Mouse (Mus musculus) MEL (cell line): ENCODE results near the gene Skap2. TPM values are rescaled to one million over a fixed set of nuclear protein-coding genes. Genes with fewer than 3 reads are reported as not detected.

Experiments used
- DNase-seq: peaks from one replicate; pipeline ENCODE4 v3.0.0; 2011; ENCODE audit warnings: low read depth, low spot score
- H3K27ac ChIP-seq: 2 replicates; pipeline ENCODE4 v1.5.1; 2012; ENCODE audit warnings: low read depth, mild to moderate bottlenecking, control low read depth, low read length, moderate library complexity; ENCODE audit not compliant: control insufficient read depth
- H3K27me3 ChIP-seq, 2 experiments: fragments of 150-350 bp in 1 of 2; sonication (generic) in 1 of 2; 2 replicates each; pipeline ENCODE4 v1.6.1; 2012; ENCODE audit warnings: low read length in 2 of 2, mild to moderate bottlenecking in 2 of 2, improper control_type of control experiment in 1 of 2, moderate library complexity in 1 of 2; ENCODE audit not compliant: insufficient read depth in 2 of 2, control insufficient read depth in 1 of 2
- H3K36me3 ChIP-seq, 2 experiments: 2 replicates each; pipeline ENCODE4 v1.6.1; 2012 to 2014; ENCODE audit warnings: low read length in 2 of 2, improper control_type of control experiment in 1 of 2, inconsistent platforms in 1 of 2, mild to moderate bottlenecking in 1 of 2; ENCODE audit not compliant: insufficient read depth in 2 of 2, control insufficient read depth in 1 of 2
- H3K4me1 ChIP-seq, 2 experiments: fragments of 150-350 bp in 1 of 2; sonication (generic) in 1 of 2; 2 replicates each; pipeline ENCODE4 v1.6.1; 2012; ENCODE audit warnings: low read length in 2 of 2, improper control_type of control experiment in 1 of 2, mild to moderate bottlenecking in 1 of 2; ENCODE audit not compliant: insufficient read depth in 2 of 2, control insufficient read depth in 1 of 2
- H3K4me3 ChIP-seq, 2 experiments: fragments of 150-350 bp in 1 of 2; sonication (generic) in 1 of 2; 2 replicates each; pipeline ENCODE4 v1.5.1; 2012; ENCODE audit warnings: low read depth in 2 of 2, low read length in 2 of 2, mild to moderate bottlenecking in 2 of 2, moderate library complexity in 2 of 2, control low read depth in 1 of 2, improper control_type of control experiment in 1 of 2; ENCODE audit not compliant: control insufficient read depth in 1 of 2, insufficient read depth in 1 of 2
- H3K79me2 ChIP-seq: 2 replicates; pipeline ENCODE4 v1.6.1; 2012; ENCODE audit warnings: mild to moderate bottlenecking, low read length, moderate library complexity; ENCODE audit not compliant: control insufficient read depth, poor library complexity, insufficient read depth
- H3K9ac ChIP-seq: 2 replicates; pipeline ENCODE4 v1.6.1; 2012; ENCODE audit warnings: low read depth, mild to moderate bottlenecking, control low read depth, low read length, moderate library complexity; ENCODE audit not compliant: control insufficient read depth, poor library complexity, severe bottlenecking
- H3K9me3 ChIP-seq: fragments of 150-350 bp; sonication (generic); replicated peaks from 2 replicates; pipeline ENCODE4 v1.6.1; 2012; ENCODE audit warnings: mild to moderate bottlenecking, low read length, improper control_type of control experiment, moderate library complexity; ENCODE audit not compliant: insufficient read depth
- CHD1 ChIP-seq: IDR thresholded peaks from 2 replicates; pipeline ENCODE4 v1.6.1; 2012; ENCODE audit warnings: low read depth, mild to moderate bottlenecking, inconsistent platforms, low read length, improper control_type of control experiment
- HCFC1 ChIP-seq: IDR thresholded peaks from 2 replicates; pipeline ENCODE4 v1.6.1; 2012; ENCODE audit warnings: low read depth, mild to moderate bottlenecking, inconsistent platforms, low read length, improper control_type of control experiment, moderate library complexity
- MAFK ChIP-seq: IDR thresholded peaks from 2 replicates; pipeline ENCODE4 v1.6.1; 2011; ENCODE audit warnings: low read depth, mild to moderate bottlenecking, low read length, improper control_type of control experiment, borderline replicate concordance
- MYB ChIP-seq: IDR thresholded peaks from 2 replicates; pipeline ENCODE4 v1.6.1; 2011; ENCODE audit warnings: mild to moderate bottlenecking, low read depth, low read length, improper control_type of control experiment
- POLR2AphosphoS2 ChIP-seq: IDR thresholded peaks from 2 replicates; pipeline ENCODE4 v1.6.1; 2011; ENCODE audit warnings: low read length, improper control_type of control experiment
- USF2 ChIP-seq, 2 experiments: IDR thresholded peaks; 2 replicates each; pipeline ENCODE4 v1.6.1; 2011 to 2012; ENCODE audit warnings: improper control_type of control experiment in 2 of 2, low read length in 2 of 2, borderline replicate concordance in 1 of 2, inconsistent platforms in 1 of 2, low read depth in 1 of 2, mild to moderate bottlenecking in 1 of 2; ENCODE audit not compliant: insufficient read depth in 1 of 2
- polyA plus RNA-seq, 2 experiments: library from polyadenylated mRNA; stranded (reverse) in 1 of 2; unstranded in 1 of 2; fragments of >175 nt in 1 of 2; fragments of >200 nt in 1 of 2; gene quantifications; 2 replicates each; pipeline versions ENCODE4 v1.2.1 to v1.2.4; 2012; ENCODE audit warnings: low replicate concordance in 2 of 2, low read depth in 1 of 2; ENCODE audit not compliant: insufficient read length in 2 of 2, insufficient read depth in 1 of 2, missing spikeins in 1 of 2
- total RNA-seq: library from RNA; depleted of rRNA; stranded (reverse); fragments of 300-350 nt; gene quantifications from 2 replicates; pipeline ENCODE4 v1.2.3, GENCODE M21; 2012; rRNA removed

Gene Skap2
- total and polyA plus RNA-seq, 3 experiments: 17.8 to 31.3 TPM; not detected in 1

- H3K27me3 ChIP-seq: no peaks in the 10 kb centered on the region; a peak in 2 of 4 replicates
- no peak overlapping the region for H3K4me3 ChIP-seq
- H3K79me2 ChIP-seq: no peaks in the 10 kb centered on the region
- no peak overlapping the region for H3K9ac ChIP-seq
- no peaks in the 10 kb centered on the region for H3K9me3 ChIP-seq
- no peak overlapping the region for H3K27ac ChIP-seq
- no peaks in the 10 kb centered on the region for H3K36me3 ChIP-seq
- TF ChIP-seq POLR2AphosphoS2 (no peak), CHD1 (no peak), MYB (no peak), MAFK (no peak), HCFC1 (no peak), USF2 (IDR thresholded peaks at IDR 0.05; ENCODE audit: borderline replicate concordance in 1 of 2, insufficient read depth in 1 of 2, low read depth in 1 of 2, low read length in 2 of 2) (no peak)
- TF ChIP-seq, all 39 proteins: peak for 0
- no peaks in the 10 kb centered on the region for H3K4me1 ChIP-seq
- no peak for DNase-seq
Measured at GRCm38 (mm10) chr6:51808011-51808410, 204.3 kb downstream of the Skap2 start.

Other genes starting within 250 kb of the Skap2 start
- not detected in 2 replicates for gene Hoxa1, start 145.8 kb upstream of the Skap2 start, total RNA-seq
- gene Hoxa1, start 145.8 kb upstream of the Skap2 start, polyA plus RNA-seq: not detected
- not detected in 2 replicates for gene Hoxa2, start 152.3 kb upstream of the Skap2 start, total RNA-seq
- not detected for gene Hoxa2, start 152.3 kb upstream of the Skap2 start, polyA plus RNA-seq
- not detected in 2 replicates for gene 5730596B20Rik, start 164.9 kb upstream of the Skap2 start, total RNA-seq
- not detected for gene 5730596B20Rik, start 164.9 kb upstream of the Skap2 start, polyA plus RNA-seq
- gene Hoxa4, start 179.2 kb upstream of the Skap2 start, total RNA-seq: not detected in 2 replicates
- gene Hoxa4, start 179.2 kb upstream of the Skap2 start, polyA plus RNA-seq: not detected
- gene Hoxa5, start 192.0 kb upstream of the Skap2 start, total RNA-seq: not detected in 2 replicates
- not detected for gene Hoxa5, start 192.0 kb upstream of the Skap2 start, polyA plus RNA-seq
- gene Hoxa6, start 196.2 kb upstream of the Skap2 start, total RNA-seq: not detected in 2 replicates
- gene Hoxa6, start 196.2 kb upstream of the Skap2 start, polyA plus RNA-seq: not detected
- not detected in 2 replicates for gene Hoxa3, start 200.8 kb upstream of the Skap2 start, total RNA-seq
- gene Hoxa3, start 200.8 kb upstream of the Skap2 start, polyA plus RNA-seq: not detected
- not detected in 2 replicates for gene Gm28308, start 200.8 kb upstream of the Skap2 start, total RNA-seq
- not detected for gene Gm28308, start 200.8 kb upstream of the Skap2 start, polyA plus RNA-seq
- gene Hoxa7, start 209.3 kb upstream of the Skap2 start, total RNA-seq: not detected in 2 replicates
- under 1 TPM in 1 of 2 experiments, not detected in 1; 0.17 TPM for gene Hoxa7, start 209.3 kb upstream of the Skap2 start, polyA plus RNA-seq
- gene Hoxa9, start 218.5 kb upstream of the Skap2 start, total RNA-seq: not detected in 2 replicates
- gene Hoxa9, start 218.5 kb upstream of the Skap2 start, polyA plus RNA-seq: not detected
- gene Hoxa10, start 228.3 kb upstream of the Skap2 start, total RNA-seq: not detected in 2 replicates
- not detected for gene Hoxa10, start 228.3 kb upstream of the Skap2 start, polyA plus RNA-seq
- gene Hoxa11, start 233.3 kb upstream of the Skap2 start, total RNA-seq: not detected in 2 replicates
- not detected for gene Hoxa11, start 233.3 kb upstream of the Skap2 start, polyA plus RNA-seq
- not detected in 2 replicates for gene Hoxa13, start 248.3 kb upstream of the Skap2 start, total RNA-seq
- gene Hoxa13, start 248.3 kb upstream of the Skap2 start, polyA plus RNA-seq: not detected